Mouse (Mus musculus): ENCODE data around the gene Tnnt1. TPM values are rescaled to one million over a fixed set of nuclear protein-coding genes. Genes with fewer than 3 reads are reported as not detected.

Tnnt1 gene
- polyA plus RNA-seq, 1 experiment from 2014 or later: 11.1 TPM

DNA sequence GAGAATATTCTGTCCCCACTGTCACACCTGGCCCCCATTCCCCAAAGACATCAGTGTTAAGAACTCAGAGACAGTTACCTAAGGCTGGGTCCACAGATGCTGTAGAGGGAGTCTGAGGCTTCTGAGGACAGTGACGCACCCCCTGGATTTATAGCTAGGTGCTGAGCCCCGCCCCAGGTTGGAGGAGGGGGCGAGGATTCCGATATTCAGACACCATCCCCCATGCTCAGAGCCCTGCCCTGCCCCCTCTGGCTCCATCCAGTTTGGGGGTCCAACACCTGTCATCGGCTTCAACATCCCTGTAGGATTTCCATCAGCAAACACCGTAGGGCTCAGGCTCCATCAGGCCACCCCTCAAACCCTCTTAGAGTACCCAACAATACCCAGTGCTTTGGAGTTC lies 329 bp downstream of the Tnnt1 start:
- 57% methylated on average over 6 of the region's 6 CpGs for WGBS
- H3K27ac ChIP-seq (replicated peaks): no peak overlapping the region
- ATAC-seq (ENCODE audit: low FRiP score, low read depth): peak; percentile 21

DNA sequence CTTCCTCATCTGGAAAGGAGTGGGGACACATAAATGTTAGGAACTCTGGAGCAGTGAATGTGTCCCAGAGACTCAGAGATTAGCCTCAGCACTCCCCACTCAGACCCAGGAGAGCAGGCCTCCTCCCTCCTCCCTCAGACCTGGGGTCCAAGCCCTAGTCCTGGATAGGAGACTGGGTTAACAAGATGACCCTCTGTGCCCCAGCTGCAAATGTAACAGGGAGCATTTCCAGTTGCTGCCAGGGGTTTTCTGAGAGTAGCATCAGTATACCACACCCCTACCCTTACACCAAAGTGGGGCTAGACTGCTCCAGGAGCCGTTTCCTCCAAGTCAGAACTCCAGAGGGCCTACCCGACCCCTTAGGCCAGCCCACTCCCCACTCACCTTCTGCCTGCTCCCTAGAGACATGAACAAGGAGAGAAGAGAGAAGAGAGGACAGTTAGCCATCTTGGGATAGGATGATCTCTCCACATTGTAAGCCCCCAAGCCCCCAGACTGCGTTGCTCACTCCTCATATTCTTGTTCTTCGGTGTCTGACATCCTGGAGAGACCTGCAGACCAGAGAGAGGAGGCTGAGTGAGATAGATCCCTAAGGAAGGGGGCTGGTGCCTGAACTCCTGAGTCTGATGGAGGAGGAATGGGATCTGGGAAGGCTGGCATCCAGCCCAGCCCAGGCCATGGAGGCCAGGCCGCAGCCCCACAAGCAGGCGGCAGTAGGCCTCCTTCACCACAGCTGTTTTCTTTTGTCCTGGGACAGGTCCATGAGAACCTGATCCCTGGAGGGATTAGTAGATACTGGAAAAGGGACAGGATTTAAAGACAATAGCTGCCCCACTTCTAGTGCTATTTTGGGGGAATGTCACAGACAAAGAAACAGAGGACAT lies 2.1 kb downstream of the Tnnt1 start:
- peaks cover 24% of the 10 kb centered on the region for H3K4me1 ChIP-seq
- H3K4me3 ChIP-seq: no peak overlapping the region
- H3K27me3 ChIP-seq: peaks cover 4% of the 10 kb centered on the region; the same call in 1 of the 2 replicates
- no peak overlapping the region for H3K4me2 ChIP-seq (replicated peaks)
- no peak overlapping the region for H3K27ac ChIP-seq (replicated peaks)
- no peaks in the 10 kb centered on the region for H3K9me3 ChIP-seq
- H3K36me3 ChIP-seq: no peaks in the 10 kb centered on the region
- no peak for ATAC-seq (ENCODE audit: low FRiP score, low read depth)
- 48% methylated on average over 6 of the region's 6 CpGs for WGBS
- peak overlapping the region; percentile 6; the same call in 1 of the 2 replicates for H3K9ac ChIP-seq (replicated peaks)

More for the DNA sequence above, 329 bp downstream of the Tnnt1 start:
- H3K9me3 ChIP-seq: no peaks in the 10 kb centered on the region
- H3K9ac ChIP-seq (replicated peaks): no peak overlapping the region
- peaks cover 19% of the 10 kb centered on the region for H3K4me1 ChIP-seq
- no peak overlapping the region for H3K4me2 ChIP-seq (replicated peaks)
- no peak overlapping the region for H3K4me3 ChIP-seq
- no peaks in the 10 kb centered on the region for H3K36me3 ChIP-seq
- H3K27me3 ChIP-seq: peaks cover 12% of the 10 kb centered on the region

DNA sequence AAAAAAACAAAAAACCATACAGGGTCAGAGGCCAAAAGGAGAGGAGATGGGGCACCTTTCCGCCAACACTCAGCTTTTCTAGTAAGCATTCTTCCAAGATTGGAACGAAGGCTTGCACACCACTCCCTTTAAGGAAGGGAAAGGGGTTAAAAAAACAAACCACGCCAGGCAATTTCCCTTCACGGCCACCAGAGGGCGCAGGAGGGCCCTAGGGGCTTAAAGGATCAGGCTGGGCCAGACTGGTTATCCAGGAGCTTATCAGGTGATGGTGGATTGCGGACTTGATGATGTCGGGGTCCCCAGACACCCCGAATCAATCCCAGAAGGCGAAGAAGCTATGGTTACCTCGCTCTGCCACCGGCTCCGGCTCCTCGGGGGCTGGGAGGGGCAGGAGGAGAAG lies 2.9 kb downstream of the Tnnt1 start:
- WGBS: 39% methylated on average over 13 of the region's 13 CpGs
- no peak overlapping the region for H3K9ac ChIP-seq (replicated peaks)
- peaks cover 11% of the 10 kb centered on the region for H3K27me3 ChIP-seq
- no peaks in the 10 kb centered on the region for H3K36me3 ChIP-seq
- H3K9me3 ChIP-seq: no peaks in the 10 kb centered on the region
- ATAC-seq (ENCODE audit: low FRiP score, low read depth): no peak
- H3K4me1 ChIP-seq: peaks cover 24% of the 10 kb centered on the region
- no peak overlapping the region for H3K4me2 ChIP-seq (replicated peaks)
- H3K27ac ChIP-seq (replicated peaks): no peak overlapping the region
- H3K4me3 ChIP-seq: no peak overlapping the region

DNA sequence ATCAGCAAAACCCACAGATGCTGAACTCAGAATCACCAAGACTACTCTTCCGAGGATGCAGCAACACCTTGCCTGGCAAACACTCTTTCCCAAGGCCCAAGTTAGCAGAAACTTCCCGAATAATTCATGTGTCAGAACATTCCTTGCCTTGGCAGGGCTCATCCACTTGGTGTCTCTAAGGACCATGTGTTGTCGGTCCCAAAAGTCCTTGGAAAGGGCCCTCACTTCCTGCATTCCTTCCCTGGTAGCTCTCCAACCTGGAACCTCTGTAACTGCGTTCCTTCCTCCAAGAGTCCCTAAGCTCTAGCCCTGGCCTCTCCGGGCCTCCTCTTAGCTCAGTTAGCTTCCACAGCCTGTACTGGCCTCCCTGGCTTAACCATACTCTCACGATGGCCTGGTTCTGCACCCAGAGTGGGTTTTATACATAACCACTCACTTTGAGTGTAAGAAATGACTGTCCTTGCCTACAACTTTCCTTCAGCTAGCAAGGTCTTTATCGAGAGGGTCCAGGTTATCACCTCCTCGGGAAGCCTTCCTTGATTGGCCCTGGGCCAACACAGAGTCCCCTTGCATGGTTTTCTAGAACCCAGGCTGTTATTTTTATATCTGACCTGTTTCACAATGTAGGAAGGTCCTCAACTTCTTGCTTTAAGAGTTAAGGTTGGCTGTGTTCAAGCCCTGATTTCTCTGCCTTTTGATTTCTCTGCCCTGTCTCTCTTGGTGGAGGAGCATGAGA lies 4.5 kb downstream of the Tnnt1 start:
- no peaks in the 10 kb centered on the region for H3K36me3 ChIP-seq
- no peaks in the 10 kb centered on the region for H3K9me3 ChIP-seq
- H3K4me1 ChIP-seq: peaks cover 23% of the 10 kb centered on the region
- H3K27me3 ChIP-seq: peaks cover 11% of the 10 kb centered on the region
- H3K9ac ChIP-seq (replicated peaks): no peak overlapping the region
- no peak for ATAC-seq (ENCODE audit: low FRiP score, low read depth)
- 84% methylated on average over 8 of the region's 8 CpGs for WGBS
- no peak overlapping the region for H3K4me3 ChIP-seq
- H3K4me2 ChIP-seq (replicated peaks): no peak overlapping the region
- no peak overlapping the region for H3K27ac ChIP-seq (replicated peaks)

DNA sequence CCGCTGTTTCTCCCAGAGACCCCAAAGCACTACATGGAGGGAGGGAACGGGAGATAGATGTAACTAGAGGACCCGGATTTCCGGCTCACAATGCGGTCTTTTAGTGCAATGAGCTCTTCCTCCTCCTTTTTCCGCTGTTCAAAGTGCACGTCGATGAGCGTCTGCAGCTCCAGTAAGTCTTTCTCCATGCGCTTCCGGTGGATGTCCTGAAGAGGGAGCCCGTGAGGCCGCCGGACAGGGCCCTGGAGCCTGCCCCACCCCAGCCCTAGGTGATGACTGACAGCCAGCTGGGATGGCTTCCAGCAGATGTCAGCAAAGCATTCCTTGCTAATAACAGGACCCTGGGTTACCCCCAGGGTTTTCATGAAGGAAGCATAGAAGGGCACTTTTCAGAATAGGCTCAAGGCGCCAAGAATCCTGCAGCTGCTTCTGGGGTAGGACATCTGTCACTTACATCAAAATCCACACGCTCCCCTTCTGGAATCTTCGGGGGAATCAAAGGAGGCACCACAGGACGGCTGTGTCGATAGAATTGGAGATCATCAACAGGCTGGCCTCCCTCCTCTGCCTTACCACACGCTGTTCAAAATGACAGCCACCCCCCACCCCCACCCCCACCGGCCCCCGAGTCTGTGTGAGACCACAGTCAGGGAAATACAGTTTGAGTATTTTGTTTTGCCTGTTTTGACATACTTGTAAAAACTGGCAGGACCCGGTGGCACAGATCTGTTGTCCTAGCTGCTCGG lies 6.1 kb downstream of the Tnnt1 start:
- peak; percentile 89 for ATAC-seq (ENCODE audit: low FRiP score, low read depth)
- WGBS: 14% methylated on average over 24 of the region's 24 CpGs
- peaks cover 11% of the 10 kb centered on the region for H3K27me3 ChIP-seq
- H3K9me3 ChIP-seq: no peaks in the 10 kb centered on the region
- H3K4me1 ChIP-seq: peaks cover 12% of the 10 kb centered on the region
- H3K36me3 ChIP-seq: no peaks in the 10 kb centered on the region
- H3K27ac ChIP-seq (replicated peaks): peak overlapping the region; percentile 21; the same call in 1 of the 2 replicates
- H3K9ac ChIP-seq (replicated peaks): no peak overlapping the region
- no peak overlapping the region for H3K4me3 ChIP-seq
- peak overlapping the region; percentile 20; the same call in 1 of the 2 replicates for H3K4me2 ChIP-seq (replicated peaks)

DNA sequence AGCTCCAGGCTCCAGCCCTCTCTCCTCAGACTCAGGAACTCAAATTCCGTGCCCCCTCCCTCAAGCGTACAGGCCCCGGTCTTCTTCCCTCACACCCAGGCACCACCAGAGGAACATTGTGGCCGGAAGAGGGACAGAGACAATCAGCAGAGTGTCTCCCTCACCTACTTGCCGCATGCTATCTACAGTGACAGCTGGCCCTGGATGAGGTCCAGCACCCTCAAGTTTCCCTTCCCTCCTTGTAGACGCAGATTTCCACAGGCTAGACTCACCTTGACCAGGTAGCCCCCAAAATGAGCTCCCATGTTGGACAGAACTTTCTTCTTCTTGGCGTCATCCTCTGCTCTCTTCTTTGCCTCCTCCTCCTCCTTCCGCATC lies 7.5 kb downstream of the Tnnt1 start:
- no peak overlapping the region for H3K4me3 ChIP-seq
- 0 out of 2 replicates have a peak, but pooled peaks cover 6% of the 10 kb centered on the region for H3K4me1 ChIP-seq
- no peaks in the 10 kb centered on the region for H3K36me3 ChIP-seq
- ATAC-seq (ENCODE audit: low FRiP score, low read depth): no peak
- H3K9ac ChIP-seq (replicated peaks): no peak overlapping the region
- 90% methylated on average over 8 of the region's 8 CpGs for WGBS
- no peak overlapping the region for H3K27ac ChIP-seq (replicated peaks)
- peaks cover 14% of the 10 kb centered on the region for H3K27me3 ChIP-seq
- no peak overlapping the region for H3K4me2 ChIP-seq (replicated peaks)
- no peaks in the 10 kb centered on the region for H3K9me3 ChIP-seq

DNA sequence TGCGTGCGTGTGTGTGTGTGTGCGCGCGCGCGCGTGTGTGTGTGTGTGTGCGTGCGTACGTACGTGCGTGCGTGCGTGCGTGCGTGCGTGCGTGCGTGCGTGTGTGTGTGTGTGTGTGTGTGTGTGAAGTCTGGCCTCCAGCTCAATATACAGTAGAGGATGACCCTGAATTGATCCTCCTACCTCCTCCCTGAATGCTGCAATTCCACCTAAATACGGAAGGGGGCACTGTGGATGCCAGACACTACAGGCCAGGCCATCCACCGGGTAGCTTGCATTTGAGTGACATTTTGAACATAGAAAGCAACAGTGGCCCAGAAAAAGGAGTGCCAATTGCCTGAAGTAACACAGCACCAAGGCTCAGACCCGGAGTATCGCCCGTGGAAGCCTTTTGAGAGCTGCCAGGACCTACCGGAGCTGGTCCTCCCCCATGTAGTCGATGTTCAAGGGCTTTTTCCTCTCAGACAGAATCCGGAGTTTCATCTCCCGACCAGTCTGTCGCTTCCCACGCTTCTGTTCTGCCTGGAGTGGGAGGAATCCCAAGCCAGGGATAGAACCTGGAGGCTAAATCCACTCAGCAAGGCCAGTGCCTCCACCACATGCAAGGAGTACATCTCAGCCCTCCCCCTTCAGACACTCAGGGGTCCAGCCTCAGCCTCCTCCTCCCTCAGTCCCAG lies 8.0 kb downstream of the Tnnt1 start:
- ATAC-seq (ENCODE audit: low FRiP score, low read depth): no peak
- Histone ChIP-seq H3K27me3 (peaks cover 14% of the 10 kb centered on the region), H3K9me3 (no peaks in the 10 kb centered on the region)

DNA sequence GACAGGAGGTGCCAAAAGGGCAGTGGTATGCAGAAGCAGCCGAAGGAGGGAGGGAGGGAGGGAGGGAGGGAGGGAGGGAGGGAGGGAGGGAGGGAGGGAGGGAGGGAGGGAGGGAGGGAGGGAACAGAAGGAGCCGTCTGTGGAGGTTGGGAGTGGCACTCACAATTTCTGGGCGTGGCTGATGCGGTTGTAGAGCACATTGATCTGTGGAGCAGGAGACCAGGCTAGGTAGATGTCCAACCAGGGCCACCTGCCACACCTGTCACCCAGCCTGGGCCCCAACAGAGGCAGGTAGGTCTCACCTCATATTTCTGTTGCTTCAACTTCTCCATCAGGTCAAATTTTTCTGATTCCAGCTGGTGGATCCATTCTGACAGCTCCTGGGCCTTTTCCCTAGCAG lies 9.0 kb downstream of the Tnnt1 start:
- Histone ChIP-seq H3K4me1 (0 out of 2 replicates have a peak, but pooled peaks cover 6% of the 10 kb centered on the region), H3K4me3 (no peak overlapping the region), H3K27ac (replicated peaks) (no peak overlapping the region), H3K27me3 (peaks cover 14% of the 10 kb centered on the region), H3K9ac (replicated peaks) (no peak overlapping the region), H3K9me3 (no peaks in the 10 kb centered on the region), H3K4me2 (replicated peaks) (no peak overlapping the region), H3K36me3 (no peaks in the 10 kb centered on the region)
- ATAC-seq (ENCODE audit: low FRiP score, low read depth): no peak
- WGBS: 100% methylated on average over 2 of the region's 4 CpGs

More for the DNA sequence above, 8.0 kb downstream of the Tnnt1 start:
- Histone ChIP-seq H3K4me3 (no peak overlapping the region), H3K4me2 (replicated peaks) (no peak overlapping the region), H3K36me3 (no peaks in the 10 kb centered on the region), H3K9ac (replicated peaks) (no peak overlapping the region), H3K4me1 (0 out of 2 replicates have a peak, but pooled peaks cover 6% of the 10 kb centered on the region), H3K27ac (replicated peaks) (no peak overlapping the region)
- 73% methylated on average over 32 of the region's 32 CpGs for WGBS

DNA sequence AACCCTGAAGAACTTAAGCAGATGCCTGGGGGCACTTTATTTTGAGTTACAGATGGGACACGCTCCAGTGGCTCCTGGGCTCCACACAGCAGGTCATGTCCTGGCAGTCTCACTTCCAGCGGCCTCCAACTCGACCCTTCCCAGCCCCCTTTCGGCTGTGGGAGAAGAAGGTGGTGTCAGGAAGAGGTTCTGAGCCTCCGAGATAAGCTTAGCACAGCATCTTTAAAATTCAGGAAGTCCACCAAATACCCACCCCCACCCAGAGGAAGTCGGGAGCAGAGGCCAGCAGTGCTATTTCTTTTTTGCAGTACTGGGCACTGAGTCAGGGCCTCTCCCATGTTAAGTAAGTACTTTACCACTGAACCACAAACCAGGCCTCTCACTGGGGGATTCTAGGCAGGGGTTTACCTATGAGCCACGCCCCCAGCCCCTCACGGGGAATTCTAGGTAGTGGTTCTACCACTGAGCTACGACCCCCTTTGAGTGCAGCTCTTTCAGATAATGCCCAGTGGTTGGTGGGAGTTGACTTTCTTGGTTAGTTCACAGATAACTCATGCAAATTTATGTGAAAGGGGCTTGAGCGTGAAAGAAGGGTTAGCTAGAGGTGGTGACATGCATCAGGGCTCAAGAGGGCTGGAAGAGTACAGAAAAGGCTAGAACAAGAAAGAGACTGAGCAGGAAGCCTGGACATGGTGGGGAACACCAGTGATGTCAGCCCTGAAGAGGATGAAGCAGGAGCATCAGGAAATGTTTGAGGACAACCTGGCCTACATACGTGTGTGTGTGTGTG lies 11.3 kb downstream of the Tnnt1 start:
- 69% methylated on average over 11 of the region's 11 CpGs for WGBS
- peaks cover 14% of the 10 kb centered on the region for H3K27me3 ChIP-seq
- no peak for ATAC-seq (ENCODE audit: low FRiP score, low read depth)
- H3K4me2 ChIP-seq (replicated peaks): no peak overlapping the region
- no peak overlapping the region for H3K9ac ChIP-seq (replicated peaks)
- H3K9me3 ChIP-seq: no peaks in the 10 kb centered on the region
- no peak overlapping the region for H3K27ac ChIP-seq (replicated peaks)
- no peaks in the 10 kb centered on the region for H3K36me3 ChIP-seq
- H3K4me3 ChIP-seq: no peak overlapping the region
- peaks cover 11% of the 10 kb centered on the region for H3K4me1 ChIP-seq

DNA sequence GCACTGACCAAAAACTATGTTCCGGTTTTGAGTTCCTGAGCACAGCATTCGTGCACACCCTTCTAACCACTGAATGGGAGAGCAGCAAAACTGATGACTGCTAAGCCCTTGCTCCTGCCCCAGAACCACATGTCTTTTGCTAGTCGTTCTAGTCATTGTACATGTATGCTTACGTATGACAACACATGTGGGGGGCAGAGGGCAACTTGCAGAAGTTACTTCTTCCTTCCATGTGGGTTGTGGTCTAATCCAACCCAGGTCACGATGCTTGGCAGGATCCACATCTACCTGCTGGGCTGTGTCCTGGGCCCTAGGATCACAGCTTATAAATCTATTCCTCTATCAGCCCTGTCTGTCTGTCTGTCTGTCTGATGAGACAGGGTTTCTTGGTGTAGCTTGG lies 12.3 kb downstream of the Tnnt1 start:
- no peak for ATAC-seq (ENCODE audit: low FRiP score, low read depth)
- 82% methylated on average over 5 of the region's 5 CpGs for WGBS
- no peaks in the 10 kb centered on the region for H3K36me3 ChIP-seq
- peaks cover 21% of the 10 kb centered on the region for H3K4me1 ChIP-seq
- no peak overlapping the region for H3K9ac ChIP-seq (replicated peaks)
- no peak overlapping the region for H3K4me3 ChIP-seq
- no peak overlapping the region for H3K27ac ChIP-seq (replicated peaks)
- peaks cover 8% of the 10 kb centered on the region; the same call in 1 of the 2 replicates for H3K27me3 ChIP-seq
- H3K4me2 ChIP-seq (replicated peaks): no peak overlapping the region
- H3K9me3 ChIP-seq: no peaks in the 10 kb centered on the region

DNA sequence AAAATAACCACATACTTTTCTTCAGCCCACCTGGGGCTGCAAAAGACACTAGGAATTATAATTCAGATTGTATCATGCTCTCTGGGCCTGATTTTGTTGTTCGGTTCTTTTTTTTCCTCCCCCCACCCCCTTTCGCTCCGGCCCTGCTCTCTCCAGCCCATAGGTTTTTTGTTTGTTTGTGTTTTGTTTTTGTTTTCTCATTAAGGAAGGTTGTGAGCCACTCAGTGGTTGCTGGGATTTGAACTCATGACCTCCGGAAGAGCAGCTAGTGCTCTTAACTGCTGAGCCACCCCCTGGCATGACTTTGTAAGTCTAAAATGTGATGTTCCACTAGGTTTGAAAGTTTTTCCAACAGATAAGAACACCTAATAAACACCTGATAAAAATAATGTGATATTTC lies 13.1 kb downstream of the Tnnt1 start:
- Histone ChIP-seq H3K4me2 (replicated peaks) (no peak overlapping the region), H3K36me3 (no peaks in the 10 kb centered on the region), H3K9ac (replicated peaks) (no peak overlapping the region), H3K4me3 (no peak overlapping the region), H3K4me1 (peaks cover 29% of the 10 kb centered on the region), H3K9me3 (no peaks in the 10 kb centered on the region), H3K27me3 (0 out of 2 replicates have a peak, but pooled peaks cover 3% of the 10 kb centered on the region), H3K27ac (replicated peaks) (no peak overlapping the region)
- ATAC-seq (ENCODE audit: low FRiP score, low read depth): no peak
- 81% methylated on average over 4 of the region's 4 CpGs for WGBS
